Comparison of ENCODE assay signal across 32 mouse cellular contexts in genomic region chr5:24505513-24505912, GRCm38 (mm10). TPM values are rescaled to one million over a fixed set of nuclear protein-coding genes. Genes with fewer than 3 reads are reported as not detected.
DNase-seq lines count a peak whose midpoint lies in the region; ATAC-seq lines count a peak whose summit lies in the region.
"Had no signal": no experiment of that assay in that cellular context is flagged by ENCODE, and none has a peak within 500 bp of the region (broad histone marks: within the 10 kb centered on the region; RNA-seq: fewer than 3 reads in every experiment).

No protein-coding gene starts in this region.

- H3K4me3 ChIP-seq in liver, embryonic 12.5 days: no peak overlapping the region
- no peak overlapping the region for H3K4me3 ChIP-seq in liver, embryonic 13.5 days (replicated peaks)
- H3K4me3 ChIP-seq in kidney, embryonic 16.5 days (ENCODE audit: low read length): no peak overlapping the region
- H3K4me3 ChIP-seq: embryonic facial prominence, embryonic 13.5 days; erythroblast, embryonic 14.5 days; forebrain, embryonic 13.5 days; hindbrain, embryonic 13.5 days; limb, embryonic 10.5 days; lung, embryonic 15.5 days; midbrain, embryonic 13.5 days had no signal

- H3K27me3 ChIP-seq in liver, embryonic 12.5 days (replicated peaks): peaks cover 36% of the 10 kb centered on the region
- H3K27me3 ChIP-seq in liver, embryonic 13.5 days: peaks cover 22% of the 10 kb centered on the region
- peaks cover 16% of the 10 kb centered on the region for H3K27me3 ChIP-seq in kidney, embryonic 16.5 days (ENCODE audit: insufficient read depth, low read length)
- H3K27me3 ChIP-seq: Patski had no signal

- H3K36me3 ChIP-seq in liver, embryonic 12.5 days: peaks cover 18% of the 10 kb centered on the region
- peaks cover 18% of the 10 kb centered on the region for H3K36me3 ChIP-seq in liver, embryonic 13.5 days
- H3K36me3 ChIP-seq in kidney, embryonic 16.5 days (ENCODE audit: insufficient read depth, low read length): peaks cover 15% of the 10 kb centered on the region

- no peak overlapping the region for H3K4me2 ChIP-seq in liver, embryonic 12.5 days
- H3K4me2 ChIP-seq in liver, embryonic 13.5 days: no peak overlapping the region
- no peak overlapping the region for H3K4me2 ChIP-seq in kidney, embryonic 16.5 days (replicated peaks; ENCODE audit: low read depth, low read length)
- H3K4me2 ChIP-seq: forebrain, embryonic 13.5 days; hindbrain, embryonic 13.5 days; midbrain, embryonic 13.5 days had no signal

- peak; percentile 38; the same call in 1 of the 2 replicates for ATAC-seq in liver, embryonic 12.5 days
- ATAC-seq in liver, embryonic 13.5 days (ENCODE audit: low read depth): peak; percentile 46
- ATAC-seq in kidney, embryonic 16.5 days (ENCODE audit: low FRiP score, low TSS enrichment): no peak
- ATAC-seq: forebrain, embryonic 13.5 days; midbrain, embryonic 13.5 days; Patski had no signal

- H3K27ac ChIP-seq in liver, embryonic 12.5 days: no peak overlapping the region
- H3K27ac ChIP-seq in liver, embryonic 13.5 days: no peak overlapping the region
- H3K27ac ChIP-seq in kidney, embryonic 16.5 days (ENCODE audit: low read length): no peak overlapping the region
- H3K27ac ChIP-seq: embryonic facial prominence, embryonic 13.5 days; forebrain, embryonic 13.5 days; heart, embryonic 13.5 days; hindbrain, embryonic 13.5 days; limb, embryonic 10.5 days; lung, embryonic 15.5 days; macrophage; midbrain, embryonic 13.5 days had no signal

- 13% methylated on average over 2 of the region's 2 CpGs for WGBS in liver, embryonic 12.5 days (ENCODE audit: insufficient replicate concordance)
- WGBS in liver, embryonic 13.5 days (ENCODE audit: insufficient replicate concordance): 10% methylated on average over 2 of the region's 2 CpGs
- WGBS in kidney, embryonic 16.5 days: 57% methylated on average over 2 of the region's 2 CpGs

- H3K9ac ChIP-seq in liver, embryonic 12.5 days: no peak overlapping the region
- H3K9ac ChIP-seq in liver, embryonic 13.5 days: no peak overlapping the region
- no peak overlapping the region for H3K9ac ChIP-seq in kidney, embryonic 16.5 days (replicated peaks; ENCODE audit: low read length)
- H3K9ac ChIP-seq: forebrain, embryonic 13.5 days; lung, embryonic 15.5 days; midbrain, embryonic 13.5 days had no signal

- H3K4me1 ChIP-seq in liver, embryonic 12.5 days: peaks cover 21% of the 10 kb centered on the region
- peaks cover 17% of the 10 kb centered on the region for H3K4me1 ChIP-seq in liver, embryonic 13.5 days (replicated peaks)
- H3K4me1 ChIP-seq in kidney, embryonic 16.5 days (ENCODE audit: insufficient read depth, low read length): no peaks in the 10 kb centered on the region; the same call in 1 of the 2 replicates
- H3K4me1 ChIP-seq: lung, embryonic 15.5 days had no signal

- no peak for DNase-seq in liver
- peak; percentile 31 for DNase-seq in c-Kit-positive CD71-negative TER-119-negative erythroid progenitor cells, embryonic 14.5 days (ENCODE audit: low read depth)
- DNase-seq in liver, embryonic 13.5 days: no peak
- DNase-seq in thymus, postnatal 36 days: no peak
- DNase-seq in spleen, postnatal 36 days (ENCODE audit: low spot score in 2 of 2): no peak
- DNase-seq in gastrocnemius, postnatal 10 days: no peak
- DNase-seq: adrenal gland, adult 2 months; cerebellum, adult 11-12 months; cerebellum, postnatal 10 days; heart, adult 18-20 months; heart, postnatal 14 days; kidney, adult 2 months; kidney, postnatal 14 days; right cerebral cortex, postnatal 25 days; spleen, adult 18-20 months had no signal

- H3K9me3 ChIP-seq in liver, embryonic 12.5 days (replicated peaks): no peaks in the 10 kb centered on the region
- 0 out of 2 replicates have a peak, but pooled peaks cover 5% of the 10 kb centered on the region for H3K9me3 ChIP-seq in liver, embryonic 13.5 days (replicated peaks)
- peaks cover 4% of the 10 kb centered on the region; the same call in 1 of the 2 replicates for H3K9me3 ChIP-seq in kidney, embryonic 16.5 days (ENCODE audit: low read length)
- H3K9me3 ChIP-seq: embryonic facial prominence, embryonic 13.5 days; forebrain, embryonic 13.5 days; hindbrain, embryonic 13.5 days; limb, embryonic 10.5 days; lung, embryonic 15.5 days; midbrain, embryonic 13.5 days had no signal

RNA-seq across cellular contexts. Expression of gene Gbx1, which starts 21.5 kb away (rescaled TPM):
- polyA plus RNA-seq in liver, embryonic 12.5 days (2016; fragmentation: Nextera tagmentation; extraction: Ambion mirVana): not detected in 2 replicates
- polyA plus RNA-seq in liver, embryonic 13.5 days (2015; fragmentation: Nextera tagmentation; extraction: Ambion mirVana): 0.02 TPM in 1 of 2 replicates, not detected in the other
- 0.08 TPM in 1 of 2 replicates, not detected in the other for polyA plus RNA-seq in kidney, embryonic 16.5 days (2015; fragmentation: Nextera tagmentation; extraction: Ambion mirVana)
- total RNA-seq in gastrocnemius, postnatal 10 days (2021): not detected
- total RNA-seq: adrenal gland, adult 2 months; gastrocnemius, adult 8-10 months; heart, adult 18-20 months; heart, postnatal 14 days; layer of hippocampus, adult 18-20 months; layer of hippocampus, postnatal 14 days; liver, adult 2 months had no signal
- polyA plus RNA-seq: adrenal gland, adult 2 months; erythroblast, embryonic 14.5 days; limb, embryonic 10.5 days; liver, adult 2 months; lung, embryonic 15.5 days; macrophage; Patski had no signal

RNA-seq across cellular contexts. Expression of gene Asb10, which starts 35.3 kb away (rescaled TPM):
- 0.11 TPM in 1 of 2 replicates, not detected in the other for polyA plus RNA-seq in liver, embryonic 12.5 days (2016; fragmentation: Nextera tagmentation; extraction: Ambion mirVana)
- polyA plus RNA-seq in liver, embryonic 13.5 days (2015; fragmentation: Nextera tagmentation; extraction: Ambion mirVana): 0.10 and 0.15 TPM in 2 replicates
- 0.42 and 0.71 TPM in 2 replicates for polyA plus RNA-seq in kidney, embryonic 16.5 days (2015; fragmentation: Nextera tagmentation; extraction: Ambion mirVana)
- 10 to 100 TPM; 31.3 to 37.4 TPM for total RNA-seq in gastrocnemius, postnatal 10 days (2021)
- total RNA-seq: adrenal gland, adult 2 months; liver, adult 2 months had no signal
- polyA plus RNA-seq: erythroblast, embryonic 14.5 days; Patski had no signal

RNA-seq across cellular contexts. Expression of gene 4931409K22Rik, which starts 51.1 kb away (rescaled TPM):
- polyA plus RNA-seq in liver, embryonic 12.5 days (2016; fragmentation: Nextera tagmentation; extraction: Ambion mirVana): 0.05 TPM in 1 of 2 replicates, not detected in the other
- not detected in 2 replicates for polyA plus RNA-seq in liver, embryonic 13.5 days (2015; fragmentation: Nextera tagmentation; extraction: Ambion mirVana)
- polyA plus RNA-seq in kidney, embryonic 16.5 days (2015; fragmentation: Nextera tagmentation; extraction: Ambion mirVana): 0.16 and 0.41 TPM in 2 replicates
- not detected for total RNA-seq in gastrocnemius, postnatal 10 days (2021)
- total RNA-seq: adrenal gland, adult 2 months; gastrocnemius, adult 8-10 months; heart, adult 18-20 months; heart, postnatal 14 days; layer of hippocampus, adult 18-20 months; layer of hippocampus, postnatal 14 days; liver, adult 2 months had no signal
- polyA plus RNA-seq: adrenal gland, adult 2 months; erythroblast, embryonic 14.5 days; liver, adult 2 months; lung, embryonic 15.5 days; macrophage; neural tube, embryonic 11.5 days; Patski had no signal

RNA-seq across cellular contexts. Expression of gene Agap3, which starts 53.5 kb away (rescaled TPM):
- polyA plus RNA-seq in liver, embryonic 12.5 days (2016; fragmentation: Nextera tagmentation; extraction: Ambion mirVana): 25.5 and 26.5 TPM in 2 replicates
- polyA plus RNA-seq in liver, embryonic 13.5 days (2015; fragmentation: Nextera tagmentation; extraction: Ambion mirVana): 9.0 and 10.3 TPM in 2 replicates
- polyA plus RNA-seq in kidney, embryonic 16.5 days (2015; fragmentation: Nextera tagmentation; extraction: Ambion mirVana): 15.0 and 21.0 TPM in 2 replicates
- 10 to 100 TPM; 61.0 to 61.8 TPM for total RNA-seq in gastrocnemius, postnatal 10 days (2021)

RNA-seq across cellular contexts. Expression of gene Tmub1, which starts 57.9 kb away (rescaled TPM):
- polyA plus RNA-seq in liver, embryonic 12.5 days (2016; fragmentation: Nextera tagmentation; extraction: Ambion mirVana): 6.7 and 7.2 TPM in 2 replicates
- 5.8 and 7.3 TPM in 2 replicates for polyA plus RNA-seq in liver, embryonic 13.5 days (2015; fragmentation: Nextera tagmentation; extraction: Ambion mirVana)
- 29.4 and 32.8 TPM in 2 replicates for polyA plus RNA-seq in kidney, embryonic 16.5 days (2015; fragmentation: Nextera tagmentation; extraction: Ambion mirVana)
- total RNA-seq in gastrocnemius, postnatal 10 days (2021): 1 to 10 TPM; 9.0 to 9.9 TPM
